Mouse (Mus musculus) cerebellum, adult 18-20 months (tissue): ENCODE results near the gene Eif5a2.

Experiments
- DNase-seq, 2 experiments: peaks; one replicate each; pipeline ENCODE4 v3.0.0; 2021

Eif5a2 gene

GRCm38 (mm10) chr3:28811441-28811840, 30.4 kb downstream of the Eif5a2 start:
- DNase-seq = no peak

GRCm38 (mm10) chr3:28814361-28814760, 33.3 kb downstream of the Eif5a2 start:
- no peak for DNase-seq

- no peak for DNase-seq
These were observed 35.0 kb downstream of the Eif5a2 start for GRCm38 (mm10) chr3:28816010-28816540.

- DNase-seq = no peak
These were observed 45.2 kb downstream of the Eif5a2 start for GRCm38 (mm10) chr3:28826272-28826671.

GRCm38 (mm10) chr3:28827605-28828004, 46.5 kb downstream of the Eif5a2 start:
- no peak for DNase-seq

- DNase-seq = no peak
These were observed 48.4 kb downstream of the Eif5a2 start for GRCm38 (mm10) chr3:28829454-28829853.

GRCm38 (mm10) chr3:28836796-28837371, 55.8 kb downstream of the Eif5a2 start:
- no peak for DNase-seq

GRCm38 (mm10) chr3:28841886-28842649, 61.0 kb downstream of the Eif5a2 start:
- no peak for DNase-seq

GRCm38 (mm10) chr3:28843231-28843630, 62.2 kb downstream of the Eif5a2 start:
- no peak for DNase-seq

GRCm38 (mm10) chr3:28847115-28847514, 66.0 kb downstream of the Eif5a2 start:
- no peak for DNase-seq
